Mouse (Mus musculus) heart, embryonic 13.5 days (tissue): ENCODE results near the gene S100a3. TPM values are rescaled to one million over a fixed set of nuclear protein-coding genes. Genes with fewer than 3 reads are reported as not detected.
A peak's percentile ranks its signal among the peaks of the same experiment; 100 is the strongest.

ENCODE experiments used
- ATAC-seq: fragments of 200-750 bp; cut with Nextera tagmentation; 2 replicates; pipeline ENCODE4 v1.8.0; 2017; ENCODE audit warnings: moderate TSS enrichment; ENCODE audit not compliant: insufficient number of reproducible peaks, low FRiP score, low TSS enrichment; ENCODE audit errors: extremely low read depth
- H3K27ac ChIP-seq: fragments of 300-500 bp; sonication (generic); replicated peaks from 2 replicates; pipeline ENCODE4 v1.5.1; 2015; ENCODE audit warnings: moderate library complexity, mild to moderate bottlenecking, inconsistent platforms
- H3K27me3 ChIP-seq: fragments of 300-500 bp; sonication (generic); replicated peaks from 2 replicates; pipeline ENCODE4 v1.6.1; 2015; ENCODE audit warnings: mild to moderate bottlenecking, inconsistent platforms
- H3K36me3 ChIP-seq: fragments of 300-500 bp; sonication (generic); 2 replicates; pipeline ENCODE4 v1.6.1; 2015; ENCODE audit warnings: mild to moderate bottlenecking, inconsistent platforms
- H3K4me1 ChIP-seq: fragments of 300-500 bp; sonication (generic); 2 replicates; pipeline ENCODE4 v1.6.1; 2015; ENCODE audit warnings: inconsistent platforms
- H3K4me2 ChIP-seq: fragments of 300-500 bp; sonication (generic); 2 replicates; pipeline ENCODE4 v1.6.1; 2015; ENCODE audit warnings: inconsistent platforms, mild to moderate bottlenecking, moderate library complexity
- H3K4me3 ChIP-seq: fragments of 300-500 bp; sonication (generic); 2 replicates; pipeline ENCODE4 v1.5.1; 2015; ENCODE audit warnings: moderate library complexity, mild to moderate bottlenecking, inconsistent platforms
- H3K9ac ChIP-seq: fragments of 300-500 bp; sonication (generic); 2 replicates; pipeline ENCODE4 v1.6.1; 2015; ENCODE audit warnings: inconsistent platforms, mild to moderate bottlenecking, moderate library complexity
- H3K9me3 ChIP-seq: fragments of 300-500 bp; sonication (generic); 2 replicates; pipeline ENCODE4 v1.6.1; 2016; ENCODE audit warnings: inconsistent platforms
- WGBS: fragments of 180-500 bp; shearing (Covaris S2); methylation state at CpG from one replicate; pipeline ENCODE4 v1.1.7; 2015; ENCODE audit warnings: mixed read lengths; 5-methylcytosine and 5-hydroxymethylcytosine counted together
- polyA plus RNA-seq: library from polyadenylated mRNA; unstranded; fragments of >200 nt; fragmentation: Nextera tagmentation; extraction: Ambion mirVana; gene quantifications from 2 replicates; pipeline ENCODE4 v1.2.1, GENCODE M21; 2015

S100a3 gene
- polyA plus RNA-seq = 0.27 and 0.32 TPM in 2 replicates

- WGBS = 77% methylated on average over 6 of the region's 6 CpGs
- Histone ChIP-seq H3K27me3 (no peaks in the 10 kb centered on the region), H3K36me3 (no peaks in the 10 kb centered on the region), H3K4me3 (no peak within 1 kb of the TSS), H3K27ac (no peak within 1 kb of the TSS), H3K4me1 (no peaks in the 10 kb centered on the region), H3K9me3 (no peaks in the 10 kb centered on the region), H3K4me2 (no peak within 1 kb of the TSS), H3K9ac (no peak within 1 kb of the TSS)
- ATAC-seq = no peak
Observed at GRCm38 (mm10) chr3:90560008-90560628, at the start of gene S100a3. S100a3 (plus strand) TSS chr3:90560578.

GRCm38 (mm10) chr3:90512276-90512675 lies 48.1 kb upstream of the S100a3 start:
- H3K9me3 ChIP-seq = no peaks in the 10 kb centered on the region
- H3K4me2 ChIP-seq = no peak overlapping the region
- WGBS = 76% methylated on average over 5 of the region's 5 CpGs
- peaks cover 17% of the 10 kb centered on the region for H3K36me3 ChIP-seq
- H3K27ac ChIP-seq = no peak overlapping the region
- H3K27me3 ChIP-seq = 0 out of 2 replicates have a peak, but pooled peaks cover 9% of the 10 kb centered on the region
- no peak overlapping the region for H3K4me3 ChIP-seq
- no peak for ATAC-seq
- H3K9ac ChIP-seq = no peak overlapping the region
- H3K4me1 ChIP-seq = peaks cover 38% of the 10 kb centered on the region

- H3K4me2 ChIP-seq = peak overlapping the region; percentile 96
- ATAC-seq = no peak
- H3K4me3 ChIP-seq = peak overlapping the region; percentile 63
- peak overlapping the region; percentile 79; the same call in 1 of the 2 replicates for H3K27ac ChIP-seq
- no peaks in the 10 kb centered on the region for H3K9me3 ChIP-seq
- peaks cover 11% of the 10 kb centered on the region for H3K36me3 ChIP-seq
- peak overlapping the region; percentile 82 for H3K9ac ChIP-seq
- H3K4me1 ChIP-seq = peaks cover 30% of the 10 kb centered on the region
- 0 out of 2 replicates have a peak, but pooled peaks cover 9% of the 10 kb centered on the region for H3K27me3 ChIP-seq
- 64% methylated on average over 9 of the region's 9 CpGs for WGBS
Observed at GRCm38 (mm10) chr3:90512948-90513642, 47.3 kb upstream of the S100a3 start.

- Histone ChIP-seq H3K27me3 (0 out of 2 replicates have a peak, but pooled peaks cover 9% of the 10 kb centered on the region), H3K27ac (peak within 1 kb of the TSS; percentile 79), H3K36me3 (peaks cover 11% of the 10 kb centered on the region), H3K4me2 (peak within 1 kb of the TSS; percentile 96), H3K9me3 (no peaks in the 10 kb centered on the region), H3K9ac (peak within 1 kb of the TSS; percentile 82), H3K4me1 (peaks cover 27% of the 10 kb centered on the region), H3K4me3 (peak within 1 kb of the TSS; percentile 63)
- ATAC-seq = peak; percentile 33
- WGBS = 3% methylated on average over 25 of the region's 25 CpGs
Observed at GRCm38 (mm10) chr3:90513796-90514590, 46.4 kb upstream of the S100a3 start, which contains the start of the genes S100a1 and S100a13. S100a1 (minus strand) TSS chr3:90514392. S100a13 (plus strand) TSS chr3:90514435.

GRCm38 (mm10) chr3:90514691-90515090 lies 45.7 kb upstream of the S100a3 start:
- peak; percentile 74 for ATAC-seq
- peak overlapping the region; percentile 82 for H3K9ac ChIP-seq
- WGBS = 0% methylated on average over 10 of the region's 10 CpGs
- H3K9me3 ChIP-seq = no peaks in the 10 kb centered on the region
- peak overlapping the region; percentile 63 for H3K4me3 ChIP-seq
- H3K4me2 ChIP-seq = peak overlapping the region; percentile 96
- H3K27me3 ChIP-seq = 0 out of 2 replicates have a peak, but pooled peaks cover 9% of the 10 kb centered on the region
- peaks cover 11% of the 10 kb centered on the region for H3K36me3 ChIP-seq
- peaks cover 27% of the 10 kb centered on the region for H3K4me1 ChIP-seq
- H3K27ac ChIP-seq = peak overlapping the region; percentile 79

- H3K9me3 ChIP-seq = no peaks in the 10 kb centered on the region
- H3K4me3 ChIP-seq = peak overlapping the region; percentile 63
- 0 out of 2 replicates have a peak, but pooled peaks cover 9% of the 10 kb centered on the region for H3K27me3 ChIP-seq
- H3K36me3 ChIP-seq = peaks cover 11% of the 10 kb centered on the region
- peak overlapping the region; percentile 79 for H3K27ac ChIP-seq
- H3K4me2 ChIP-seq = peak overlapping the region; percentile 96
- peaks cover 27% of the 10 kb centered on the region for H3K4me1 ChIP-seq
- WGBS = 17% methylated on average over 1 of the region's 1 CpGs
- ATAC-seq = no peak
- peak overlapping the region; percentile 82 for H3K9ac ChIP-seq
Observed at GRCm38 (mm10) chr3:90515242-90515641, 45.1 kb upstream of the S100a3 start.

GRCm38 (mm10) chr3:90515789-90516188 lies 44.6 kb upstream of the S100a3 start:
- Histone ChIP-seq H3K27me3 (0 out of 2 replicates have a peak, but pooled peaks cover 9% of the 10 kb centered on the region), H3K36me3 (peaks cover 5% of the 10 kb centered on the region), H3K9me3 (no peaks in the 10 kb centered on the region), H3K27ac (no peak overlapping the region), H3K4me2 (peak overlapping the region; percentile 96), H3K4me1 (peaks cover 27% of the 10 kb centered on the region), H3K4me3 (peak overlapping the region; percentile 63; the same call in 1 of the 2 replicates), H3K9ac (no peak overlapping the region)
- 83% methylated on average over 4 of the region's 4 CpGs for WGBS
- ATAC-seq = no peak

- Histone ChIP-seq H3K27me3 (0 out of 2 replicates have a peak, but pooled peaks cover 3% of the 10 kb centered on the region), H3K4me3 (no peak overlapping the region), H3K9ac (no peak overlapping the region), H3K27ac (no peak overlapping the region), H3K4me1 (peaks cover 22% of the 10 kb centered on the region), H3K36me3 (no peaks in the 10 kb centered on the region), H3K4me2 (no peak overlapping the region), H3K9me3 (no peaks in the 10 kb centered on the region)
- no peak for ATAC-seq
- 71% methylated on average over 4 of the region's 4 CpGs for WGBS
Observed at GRCm38 (mm10) chr3:90517711-90518110, 42.7 kb upstream of the S100a3 start.

- H3K9me3 ChIP-seq = 0 out of 2 replicates have a peak, but pooled peaks cover 5% of the 10 kb centered on the region
- 51% methylated on average over 4 of the region's 4 CpGs for WGBS
- no peak overlapping the region for H3K9ac ChIP-seq
- H3K27me3 ChIP-seq = no peaks in the 10 kb centered on the region
- H3K4me3 ChIP-seq = no peak overlapping the region
- peaks cover 5% of the 10 kb centered on the region for H3K36me3 ChIP-seq
- H3K4me2 ChIP-seq = no peak overlapping the region
- no peak for ATAC-seq
- H3K4me1 ChIP-seq = peaks cover 6% of the 10 kb centered on the region; the same call in 1 of the 2 replicates
- no peak overlapping the region for H3K27ac ChIP-seq
Observed at GRCm38 (mm10) chr3:90525421-90525820, 35.0 kb upstream of the S100a3 start.

GRCm38 (mm10) chr3:90526076-90526475 lies 34.3 kb upstream of the S100a3 start:
- WGBS = 76% methylated on average over 2 of the region's 2 CpGs
- Histone ChIP-seq H3K9ac (no peak overlapping the region), H3K27me3 (no peaks in the 10 kb centered on the region), H3K4me1 (peaks cover 6% of the 10 kb centered on the region; the same call in 1 of the 2 replicates), H3K9me3 (0 out of 2 replicates have a peak, but pooled peaks cover 5% of the 10 kb centered on the region), H3K36me3 (peaks cover 5% of the 10 kb centered on the region), H3K4me2 (no peak overlapping the region), H3K4me3 (no peak overlapping the region), H3K27ac (no peak overlapping the region)
- ATAC-seq = no peak
